8 mouse cellular contexts compared by ENCODE assay signal in the genomic region with DNA sequence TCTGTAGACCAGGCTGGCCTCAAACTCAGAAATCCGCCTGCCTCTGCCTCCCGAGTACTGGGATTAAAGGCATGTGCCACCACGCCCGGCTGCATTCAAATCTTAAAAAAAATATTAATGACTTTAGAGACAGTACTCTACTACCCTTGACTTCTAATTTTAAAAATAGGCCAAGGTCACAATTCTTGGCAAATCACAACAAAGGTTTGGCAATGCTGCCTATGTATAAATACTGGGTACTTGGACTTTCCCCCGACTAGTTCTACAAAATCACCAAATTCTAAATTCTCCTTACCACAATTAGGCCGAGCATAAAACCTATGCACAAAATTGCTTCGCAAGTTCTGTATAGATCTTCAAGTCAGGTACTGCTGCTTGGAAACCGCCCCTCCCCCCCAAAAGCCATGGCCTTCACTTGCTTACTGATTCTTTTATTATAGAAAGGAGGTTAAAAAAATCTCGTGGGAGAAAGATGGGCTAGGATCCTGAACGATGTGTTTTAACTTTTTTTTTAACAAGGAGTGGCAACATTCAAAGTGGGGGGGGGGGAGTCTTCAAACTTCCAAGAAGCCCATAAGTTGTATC. TPM values are rescaled to one million over a fixed set of nuclear protein-coding genes. Genes with fewer than 3 reads are reported as not detected.
DNase-seq lines count a peak whose midpoint lies in the region; ATAC-seq lines count a peak whose summit lies in the region.

No protein-coding gene starts in this region.

- no peaks in the 10 kb centered on the region for H3K36me3 ChIP-seq in kidney, embryonic 15.5 days
- no peaks in the 10 kb centered on the region for H3K36me3 ChIP-seq in neural tube, embryonic 12.5 days

- ATAC-seq in kidney, embryonic 15.5 days (replicated peaks; ENCODE audit: low FRiP score): no peak
- no peak for ATAC-seq in neural tube, embryonic 12.5 days (ENCODE audit: low FRiP score, low read depth)
- ATAC-seq in cerebellum, adult (ENCODE audit: insufficient number of reproducible peaks, low FRiP score, low TSS enrichment): no peak

- H3K9me3 ChIP-seq in kidney, embryonic 15.5 days (replicated peaks): no peaks in the 10 kb centered on the region
- H3K9me3 ChIP-seq in neural tube, embryonic 12.5 days: no peaks in the 10 kb centered on the region

- H3K27ac ChIP-seq in kidney, embryonic 15.5 days: no peak overlapping the region
- no peak overlapping the region for H3K27ac ChIP-seq in neural tube, embryonic 12.5 days

- peak overlapping the region; percentile 91 for H3K9ac ChIP-seq in kidney, embryonic 15.5 days
- peak overlapping the region; percentile 86; the same call in 1 of the 2 replicates for H3K9ac ChIP-seq in neural tube, embryonic 12.5 days

- peaks cover 27% of the 10 kb centered on the region for H3K27me3 ChIP-seq in kidney, embryonic 15.5 days
- peaks cover 21% of the 10 kb centered on the region for H3K27me3 ChIP-seq in neural tube, embryonic 12.5 days (replicated peaks)

- H3K4me2 ChIP-seq in kidney, embryonic 15.5 days: peak overlapping the region; percentile 88
- peak overlapping the region; percentile 81 for H3K4me2 ChIP-seq in neural tube, embryonic 12.5 days (replicated peaks)

- DNase-seq in testis, postnatal 10 days (ENCODE audit: low spot score): peak; percentile 66
- no peak for DNase-seq in testis, postnatal 14 days (ENCODE audit: low spot score)
- peak; percentile 45 for DNase-seq in heart, adult 8-10 months (ENCODE audit: low spot score)
- DNase-seq in left cerebral cortex, postnatal 36 days (ENCODE audit: low spot score in 2 of 2): no peak
- DNase-seq in right cerebral cortex, postnatal 14 days: no peak

- peaks cover 11% of the 10 kb centered on the region for H3K4me1 ChIP-seq in kidney, embryonic 15.5 days
- H3K4me1 ChIP-seq in neural tube, embryonic 12.5 days: no peaks in the 10 kb centered on the region

- WGBS in kidney, embryonic 15.5 days: 80% methylated on average over 10 of the region's 10 CpGs
- 81% methylated on average over 10 of the region's 10 CpGs for WGBS in neural tube, embryonic 12.5 days

- intact Hi-C loops in left cerebral cortex, postnatal 36 days (cut with DNase I): no loop called here

- H3K4me3 ChIP-seq in kidney, embryonic 15.5 days (replicated peaks): peak overlapping the region; percentile 86
- H3K4me3 ChIP-seq in neural tube, embryonic 12.5 days: no peak overlapping the region

RNA-seq across cellular contexts. Expression of gene Etfa, which starts 1.3 kb away (rescaled TPM):
- total RNA-seq in heart, adult 8-10 months (2022): 1,000 to 10,000 TPM in 2 of 4 experiments, 100 to 1,000 TPM in 2; 853 to 1,095 (median 1,008) TPM
- 199 and 218 TPM in 2 replicates for polyA plus RNA-seq in kidney, embryonic 15.5 days (2015; fragmentation: Nextera tagmentation; extraction: Ambion mirVana)
- 120 and 124 TPM in 2 replicates for polyA plus RNA-seq in neural tube, embryonic 12.5 days (2016; fragmentation: Nextera tagmentation; extraction: Ambion mirVana)
- total RNA-seq in left cerebral cortex, postnatal 36 days (2021): 10 to 100 TPM; 38.7 to 44.6 TPM

RNA-seq across cellular contexts. Expression of gene Isl2, which starts 27.7 kb away (rescaled TPM):
- not detected for total RNA-seq in heart, adult 8-10 months (2022)
- polyA plus RNA-seq in kidney, embryonic 15.5 days (2015; fragmentation: Nextera tagmentation; extraction: Ambion mirVana): 0.10 and 0.27 TPM in 2 replicates
- polyA plus RNA-seq in neural tube, embryonic 12.5 days (2016; fragmentation: Nextera tagmentation; extraction: Ambion mirVana): 46.4 and 62.5 TPM in 2 replicates
- not detected for total RNA-seq in left cerebral cortex, postnatal 36 days (2021)

Comparison
In these comparisons a context has a peak if more than half of its experiments do, and no peak if none do; other contexts are left out.
1. DNase-seq: peak in testis, postnatal 10 days (single experiment) and heart, adult 8-10 months (single experiment); none in testis, postnatal 14 days (single experiment), left cerebral cortex, postnatal 36 days (0 of 2) and right cerebral cortex, postnatal 14 days (single experiment).
2. RNA of gene Etfa, which starts 1.3 kb away (total RNA-seq): 853 to 1,095 TPM in heart, adult 8-10 months; 38.7 to 44.6 TPM in left cerebral cortex, postnatal 36 days; every median in the first group is over 10 times any median in the second.